Mouse (Mus musculus) liver, embryonic 14.5 days (tissue): ENCODE measurements at regions not wholly inside any gene's neighbourhood (a gene's known extent, or its start where the extent isn't known, plus 50 kb on each side); places are given as distances from the start of the nearest gene placed in this dataset.

Experiments used
- CTCF ChIP-seq: IDR thresholded peaks from 2 replicates; pipeline ENCODE4 v1.5.1; 2016; ENCODE audit warnings: antibody characterized with exemption, low read depth, control low read depth
- EP300 ChIP-seq: IDR thresholded peaks from 2 replicates; pipeline ENCODE4 v1.6.1; 2016; ENCODE audit warnings: antibody characterized with exemption, low read depth

DNA sequence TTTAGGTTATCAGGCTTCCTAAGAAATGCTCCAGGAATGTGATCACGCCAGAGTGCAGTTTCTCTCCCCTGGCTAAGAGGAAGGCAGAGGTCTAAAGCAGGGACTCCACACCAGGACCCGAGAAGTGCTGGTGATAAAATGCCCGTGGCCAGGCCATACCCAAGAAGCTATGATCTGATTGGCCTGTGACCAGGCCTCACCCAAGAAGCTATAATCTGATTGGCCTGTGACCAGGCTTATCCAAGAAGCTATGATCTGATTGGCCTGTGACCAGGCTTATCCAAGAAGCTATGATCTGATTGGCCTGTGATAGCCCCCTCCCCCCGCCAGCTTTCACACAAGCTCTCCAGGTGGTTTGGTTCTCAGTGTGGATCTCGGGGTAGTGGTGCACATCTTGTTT, 726.7 kb upstream of the Car8 start:
- TF ChIP-seq CTCF (no peak), EP300 (no peak)
